Mouse (Mus musculus) intestine, postnatal 0 days (tissue): ENCODE data around the gene Sprr2e. TPM values are rescaled to one million over a fixed set of nuclear protein-coding genes. Genes with fewer than 3 reads are reported as not detected.
A peak's percentile ranks its signal among the peaks of the same experiment; 100 is the strongest.

Experiments used
- ATAC-seq: fragments of 200-750 bp; cut with Nextera tagmentation; 2 replicates; pipeline ENCODE4 v1.8.0; 2017; ENCODE audit warnings: mild to moderate bottlenecking, moderate TSS enrichment, moderate library complexity
- H3K27ac ChIP-seq: fragments of 300-500 bp; sonication (generic); 2 replicates; pipeline ENCODE4 v1.5.1; 2014; ENCODE audit warnings: mild to moderate bottlenecking, low read depth, low read length, moderate library complexity
- H3K27me3 ChIP-seq: fragments of 300-500 bp; sonication (generic); replicated peaks from 2 replicates; pipeline ENCODE4 v1.6.1; 2014; ENCODE audit warnings: low read length, mixed read lengths; ENCODE audit not compliant: control insufficient read depth, insufficient read depth
- H3K36me3 ChIP-seq: fragments of 300-500 bp; sonication (generic); 2 replicates; pipeline ENCODE4 v1.6.1; 2014; ENCODE audit warnings: mild to moderate bottlenecking, moderate library complexity; ENCODE audit not compliant: control insufficient read depth, insufficient read depth
- H3K4me1 ChIP-seq: fragments of 300-500 bp; sonication (generic); replicated peaks from 2 replicates; pipeline ENCODE4 v1.6.1; 2014; ENCODE audit warnings: antibody characterized with exemption, low read length, mixed read lengths; ENCODE audit not compliant: control insufficient read depth, insufficient read depth
- H3K4me2 ChIP-seq: fragments of 300-500 bp; sonication (generic); replicated peaks from 2 replicates; pipeline ENCODE4 v1.6.1; 2014; ENCODE audit warnings: low read depth, mild to moderate bottlenecking, moderate library complexity
- H3K4me3 ChIP-seq: fragments of 300-500 bp; sonication (generic); 2 replicates; pipeline ENCODE4 v1.5.1; 2014; ENCODE audit warnings: low read depth, low read length
- H3K9ac ChIP-seq: fragments of 300-500 bp; sonication (generic); 2 replicates; pipeline ENCODE4 v1.6.1; 2014; ENCODE audit warnings: mild to moderate bottlenecking, low read depth, low read length
- H3K9me3 ChIP-seq: fragments of 300-500 bp; sonication (generic); 2 replicates; pipeline ENCODE4 v1.6.1; 2016; ENCODE audit warnings: mixed run types; ENCODE audit not compliant: control insufficient read depth
- CTCF ChIP-seq: sonication (generic); IDR thresholded peaks from 2 replicates; pipeline ENCODE4 v1.5.1; 2016; ENCODE audit warnings: low read depth, mild to moderate bottlenecking, control low read depth, antibody characterized with exemption, moderate library complexity
- WGBS: fragments of 180-500 bp; shearing (Covaris S2); extraction: QIAGEN DNeasy Blood & Tissue Kit; methylation state at CpG from one replicate; pipeline ENCODE4 v1.1.7; 2014; 5-methylcytosine and 5-hydroxymethylcytosine counted together
- polyA plus RNA-seq: library from polyadenylated mRNA; unstranded; fragments of >200 nt; fragmentation: Nextera tagmentation; extraction: Ambion mirVana; gene quantifications from 2 replicates; pipeline ENCODE4 v1.2.1, GENCODE M21; 2015

Gene Sprr2e
- not detected in 2 replicates for polyA plus RNA-seq

GRCm38 (mm10) chr3:92351843-92352242, at the start of gene Sprr2e:
Gene Sprr2e, plus strand, starts transcription at chr3:92352143.
- ATAC-seq = no peak
- Histone ChIP-seq H3K27me3 (no peaks in the 10 kb centered on the region), H3K9ac (no peak within 1 kb of the TSS), H3K36me3 (no peaks in the 10 kb centered on the region), H3K27ac (no peak within 1 kb of the TSS), H3K4me2 (no peak within 1 kb of the TSS), H3K4me3 (no peak within 1 kb of the TSS), H3K4me1 (no peaks in the 10 kb centered on the region), H3K9me3 (no peaks in the 10 kb centered on the region)
- WGBS = 82% methylated on average over 2 of the region's 2 CpGs
- no peak for TF ChIP-seq CTCF

DNA sequence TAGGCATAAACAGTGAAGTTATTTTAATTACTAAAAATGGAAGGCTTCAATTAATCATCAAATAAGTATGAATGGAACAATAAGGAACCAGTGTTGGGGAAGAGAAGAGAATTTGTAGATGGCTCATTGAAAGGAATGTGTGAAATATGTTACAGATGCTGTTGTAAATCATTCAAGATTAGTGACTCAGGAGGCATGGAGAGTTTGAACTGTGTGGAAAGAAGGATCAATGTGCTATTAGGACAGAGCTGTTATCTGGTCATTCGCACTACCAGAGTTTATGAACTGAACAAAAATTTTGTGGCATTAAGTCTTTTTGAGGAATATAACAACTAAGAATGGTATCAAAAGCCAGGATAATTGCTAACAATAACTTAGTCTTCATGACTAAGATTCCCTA, 44.5 kb upstream of the Sprr2e start:
- H3K4me3 ChIP-seq = no peak overlapping the region
- H3K27ac ChIP-seq = no peak overlapping the region
- no peak for ATAC-seq
- 39% methylated on average over 1 of the region's 1 CpGs for WGBS
- no peak for TF ChIP-seq CTCF
- H3K9ac ChIP-seq = no peak overlapping the region
- H3K4me2 ChIP-seq = no peak overlapping the region
- no peaks in the 10 kb centered on the region for H3K36me3 ChIP-seq
- H3K4me1 ChIP-seq = no peaks in the 10 kb centered on the region
- no peaks in the 10 kb centered on the region for H3K9me3 ChIP-seq
- no peaks in the 10 kb centered on the region for H3K27me3 ChIP-seq

DNA sequence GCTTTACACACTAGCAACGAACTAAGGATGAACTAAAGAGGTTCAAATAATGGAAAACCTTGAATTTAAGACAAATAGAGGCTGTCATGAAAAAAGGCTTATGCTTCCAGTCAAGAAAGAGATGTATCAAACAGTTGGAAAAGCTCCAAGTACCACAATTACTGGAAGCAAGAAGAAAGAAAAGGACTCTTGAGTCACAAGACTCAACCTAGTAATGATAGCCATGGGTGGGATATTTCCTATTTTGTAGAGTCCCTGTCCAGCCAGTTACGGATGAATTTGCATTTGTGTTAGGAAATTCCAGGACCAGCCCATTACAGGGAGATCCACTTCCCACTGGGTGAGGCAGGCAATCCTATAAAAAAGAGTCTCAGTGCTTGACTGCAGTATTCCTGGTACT, 35.6 kb upstream of the Sprr2e start, which contains the start of gene Sprr2b:
Gene Sprr2b, plus strand, starts transcription at position 301 of the 400 bp plus-strand sequence.
- 85% methylated on average over 2 of the region's 2 CpGs for WGBS
- no peak for ATAC-seq
- H3K9ac ChIP-seq = no peak within 1 kb of the TSS
- TF ChIP-seq CTCF = no peak
- no peaks in the 10 kb centered on the region for H3K27me3 ChIP-seq
- H3K4me1 ChIP-seq = no peaks in the 10 kb centered on the region
- H3K27ac ChIP-seq = no peak within 1 kb of the TSS
- no peaks in the 10 kb centered on the region for H3K9me3 ChIP-seq
- no peak within 1 kb of the TSS for H3K4me2 ChIP-seq
- no peak within 1 kb of the TSS for H3K4me3 ChIP-seq
- no peaks in the 10 kb centered on the region for H3K36me3 ChIP-seq

DNA sequence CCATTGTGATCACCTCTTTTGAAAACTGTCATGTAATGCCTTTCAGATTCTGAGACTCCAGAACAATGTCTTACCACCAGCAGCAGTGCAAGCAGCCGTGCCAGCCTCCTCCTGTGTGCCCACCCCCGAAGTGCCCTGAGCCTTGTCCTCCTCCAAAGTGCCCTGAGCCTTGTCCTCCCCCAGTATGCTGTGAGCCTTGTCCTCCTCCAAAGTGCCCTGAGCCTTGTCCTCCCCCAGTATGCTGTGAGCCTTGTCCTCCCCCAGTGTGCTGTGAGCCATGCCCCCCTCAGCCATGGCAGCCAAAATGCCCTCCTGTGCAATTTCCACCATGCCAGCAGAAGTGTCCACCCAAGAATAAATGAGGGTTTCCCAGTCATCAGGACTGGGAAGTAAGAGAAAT, 34.6 kb upstream of the Sprr2e start:
- WGBS = 88% methylated on average over 2 of the region's 2 CpGs
- H3K4me1 ChIP-seq = no peaks in the 10 kb centered on the region
- H3K9me3 ChIP-seq = no peaks in the 10 kb centered on the region
- no peak overlapping the region for H3K4me2 ChIP-seq
- TF ChIP-seq CTCF = no peak
- no peaks in the 10 kb centered on the region for H3K27me3 ChIP-seq
- no peak for ATAC-seq
- H3K27ac ChIP-seq = no peak overlapping the region
- H3K36me3 ChIP-seq = no peaks in the 10 kb centered on the region
- H3K9ac ChIP-seq = no peak overlapping the region
- no peak overlapping the region for H3K4me3 ChIP-seq

DNA sequence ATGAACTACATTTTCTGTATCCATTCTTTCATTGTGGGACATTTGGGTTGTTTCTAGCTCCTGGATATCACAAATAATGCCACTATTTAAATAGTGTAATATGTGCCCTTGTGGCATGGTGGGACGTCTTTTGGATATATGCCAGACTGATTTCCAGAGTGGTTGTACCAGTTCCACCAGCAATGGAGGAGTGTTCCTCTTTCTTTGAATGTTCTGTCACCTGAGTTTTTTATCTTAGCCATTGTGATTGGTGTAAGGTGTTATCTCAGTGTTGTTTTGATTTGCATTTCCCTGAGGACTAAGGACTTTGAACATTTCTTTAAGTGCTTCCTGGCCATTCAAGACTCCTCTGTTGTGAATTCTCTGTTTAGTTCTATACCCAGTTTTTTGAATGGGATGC, 15.7 kb upstream of the Sprr2e start:
- ATAC-seq = peak; percentile 89
- H3K4me1 ChIP-seq = no peaks in the 10 kb centered on the region

GRCm38 (mm10) chr3:92338840-92339239, 13.1 kb upstream of the Sprr2e start, which contains the start of gene Sprr2d:
Gene Sprr2d, plus strand, starts transcription at chr3:92339140.
- H3K27ac ChIP-seq = no peak within 1 kb of the TSS
- H3K9ac ChIP-seq = no peak within 1 kb of the TSS
- ATAC-seq = no peak
- no peaks in the 10 kb centered on the region for H3K36me3 ChIP-seq
- H3K9me3 ChIP-seq = no peaks in the 10 kb centered on the region
- WGBS = 90% methylated on average over 5 of the region's 5 CpGs
- H3K4me2 ChIP-seq = no peak within 1 kb of the TSS
- no peaks in the 10 kb centered on the region for H3K27me3 ChIP-seq
- no peaks in the 10 kb centered on the region for H3K4me1 ChIP-seq
- no peak for TF ChIP-seq CTCF
- no peak within 1 kb of the TSS for H3K4me3 ChIP-seq

More for the DNA sequence above, 15.7 kb upstream of the Sprr2e start:
- Histone ChIP-seq H3K27ac (no peak overlapping the region; the same call in 1 of the 2 replicates), H3K9me3 (no peaks in the 10 kb centered on the region), H3K36me3 (no peaks in the 10 kb centered on the region), H3K9ac (no peak overlapping the region), H3K27me3 (no peaks in the 10 kb centered on the region), H3K4me2 (no peak overlapping the region), H3K4me3 (no peak overlapping the region)
- WGBS = 40% methylated on average over 1 of the region's 1 CpGs
- no peak for TF ChIP-seq CTCF

GRCm38 (mm10) chr3:92361619-92362018, 9.7 kb downstream of the Sprr2e start:
- Histone ChIP-seq H3K4me2 (no peak overlapping the region), H3K9ac (no peak overlapping the region), H3K9me3 (no peaks in the 10 kb centered on the region), H3K27ac (no peak overlapping the region), H3K4me3 (no peak overlapping the region), H3K27me3 (no peaks in the 10 kb centered on the region), H3K4me1 (no peaks in the 10 kb centered on the region), H3K36me3 (no peaks in the 10 kb centered on the region)
- no peak for TF ChIP-seq CTCF
- no peak for ATAC-seq
